Mouse (Mus musculus): ENCODE measurements around the gene Taf1b. TPM values are rescaled to one million over a fixed set of nuclear protein-coding genes. Genes with fewer than 3 reads are reported as not detected.

The Taf1b gene
- polyA plus RNA-seq, 1 experiment from 2014 or later = 17.0 TPM

GRCm38 (mm10) chr12:24584835-24585234 is 86.7 kb downstream of the Taf1b start:
- ATAC-seq = no peak
- H3K27me3 ChIP-seq (replicated peaks) = no peaks in the 10 kb centered on the region
- no peak overlapping the region for H3K4me3 ChIP-seq
- 77% methylated on average over 8 of the region's 8 CpGs for WGBS (ENCODE audit: insufficient replicate concordance)
- H3K4me2 ChIP-seq = no peak overlapping the region
- no peaks in the 10 kb centered on the region for H3K9me3 ChIP-seq (replicated peaks)
- peaks cover 31% of the 10 kb centered on the region for H3K4me1 ChIP-seq
- no peaks in the 10 kb centered on the region for H3K36me3 ChIP-seq
- H3K27ac ChIP-seq = no peak overlapping the region
- no peak overlapping the region for H3K9ac ChIP-seq

DNA sequence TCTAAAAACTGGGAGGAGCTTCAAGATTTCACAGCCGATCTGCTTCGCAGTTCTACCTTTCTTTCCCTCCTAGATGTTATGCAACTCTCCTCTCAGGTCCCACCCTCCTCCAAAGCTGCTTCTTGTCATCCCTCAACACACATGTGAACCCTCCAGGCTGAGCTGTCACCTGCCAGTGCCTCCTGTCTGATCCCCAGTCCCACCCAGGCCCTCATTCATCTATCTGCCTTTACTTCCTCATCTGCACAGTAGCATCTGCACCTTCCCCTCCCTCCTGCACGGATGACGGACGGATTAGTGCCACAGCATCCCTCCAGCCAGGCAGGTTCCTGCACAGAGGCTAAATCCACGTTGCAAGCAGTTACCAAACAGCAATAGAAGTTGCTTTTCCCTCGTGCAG is 88.0 kb downstream of the Taf1b start:
- Histone ChIP-seq H3K4me2 (no peak overlapping the region), H3K36me3 (no peaks in the 10 kb centered on the region), H3K4me1 (peaks cover 20% of the 10 kb centered on the region), H3K27ac (no peak overlapping the region), H3K4me3 (no peak overlapping the region), H3K9ac (no peak overlapping the region), H3K9me3 (replicated peaks) (no peaks in the 10 kb centered on the region), H3K27me3 (replicated peaks) (no peaks in the 10 kb centered on the region)
- WGBS (ENCODE audit: insufficient replicate concordance) = 63% methylated on average over 7 of the region's 7 CpGs
- no peak for ATAC-seq

GRCm38 (mm10) chr12:24590371-24590770 is 92.2 kb downstream of the Taf1b start:
- Histone ChIP-seq H3K9me3 (replicated peaks) (no peaks in the 10 kb centered on the region), H3K4me3 (no peak overlapping the region), H3K27me3 (replicated peaks) (no peaks in the 10 kb centered on the region), H3K4me2 (no peak overlapping the region), H3K27ac (no peak overlapping the region), H3K4me1 (peaks cover 11% of the 10 kb centered on the region), H3K9ac (no peak overlapping the region), H3K36me3 (no peaks in the 10 kb centered on the region)
- ATAC-seq = no peak
- whole genome bisulfite sequencing (ENCODE audit: insufficient replicate concordance) = 82% methylated on average over 7 of the region's 7 CpGs

DNA sequence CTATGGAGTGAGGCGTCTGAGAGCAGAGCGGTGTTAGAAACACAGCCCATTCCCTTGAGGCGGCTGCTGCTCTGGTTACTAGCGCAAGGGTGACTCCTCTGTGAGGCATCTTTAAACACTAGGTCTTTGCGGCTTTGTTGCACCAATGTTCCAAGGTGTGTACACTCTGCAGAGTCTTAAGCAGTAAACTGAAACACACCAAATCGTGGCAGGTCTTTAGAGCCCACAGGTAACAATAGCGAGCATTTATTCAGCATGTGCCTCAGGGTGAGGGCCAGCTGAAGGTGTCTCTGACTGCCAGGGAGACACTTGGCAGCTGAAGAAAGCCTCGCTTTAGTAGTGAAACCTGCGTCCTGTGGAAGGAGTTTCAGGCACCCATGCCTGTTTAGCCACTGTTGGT is 93.9 kb downstream of the Taf1b start:
- no peaks in the 10 kb centered on the region for H3K36me3 ChIP-seq
- 74% methylated on average over 9 of the region's 9 CpGs for WGBS (ENCODE audit: insufficient replicate concordance)

GRCm38 (mm10) chr12:24592956-24593672 is 95.0 kb downstream of the Taf1b start:
- Histone ChIP-seq H3K36me3 (no peaks in the 10 kb centered on the region), H3K4me3 (peak overlapping the region; percentile 42), H3K9me3 (replicated peaks) (no peaks in the 10 kb centered on the region), H3K4me2 (peak overlapping the region; percentile 74), H3K27me3 (replicated peaks) (no peaks in the 10 kb centered on the region), H3K27ac (no peak overlapping the region), H3K4me1 (peaks cover 11% of the 10 kb centered on the region), H3K9ac (peak overlapping the region; percentile 29; the same call in 1 of the 2 replicates)
- ATAC-seq = peak; percentile 65
- WGBS (ENCODE audit: insufficient replicate concordance) = 9% methylated on average over 22 of the region's 22 CpGs

More for the DNA sequence above, 93.9 kb downstream of the Taf1b start:
- Histone ChIP-seq H3K27ac (no peak overlapping the region), H3K9me3 (replicated peaks) (no peaks in the 10 kb centered on the region), H3K4me3 (no peak overlapping the region), H3K4me1 (peaks cover 11% of the 10 kb centered on the region), H3K9ac (no peak overlapping the region), H3K4me2 (no peak overlapping the region), H3K27me3 (replicated peaks) (no peaks in the 10 kb centered on the region)
- ATAC-seq = no peak

- H3K4me2 ChIP-seq = no peak overlapping the region
- WGBS (ENCODE audit: insufficient replicate concordance) = 68% methylated on average over 6 of the region's 6 CpGs
- H3K9ac ChIP-seq = no peak overlapping the region
- H3K4me1 ChIP-seq = peaks cover 11% of the 10 kb centered on the region
- H3K36me3 ChIP-seq = no peaks in the 10 kb centered on the region
- H3K27me3 ChIP-seq (replicated peaks) = no peaks in the 10 kb centered on the region
- H3K27ac ChIP-seq = no peak overlapping the region
- no peaks in the 10 kb centered on the region for H3K9me3 ChIP-seq (replicated peaks)
- no peak overlapping the region for H3K4me3 ChIP-seq
- ATAC-seq = no peak
These were observed 99.2 kb downstream of the Taf1b start for GRCm38 (mm10) chr12:24597376-24597775.

- no peaks in the 10 kb centered on the region for H3K36me3 ChIP-seq
- 70% methylated on average over 8 of the region's 8 CpGs for WGBS (ENCODE audit: insufficient replicate concordance)
- no peak overlapping the region for H3K9ac ChIP-seq
- no peak for ATAC-seq
- no peak overlapping the region for H3K4me2 ChIP-seq
- 0 out of 2 replicates have a peak, but pooled peaks cover 5% of the 10 kb centered on the region for H3K27me3 ChIP-seq (replicated peaks)
- H3K27ac ChIP-seq = no peak overlapping the region
- H3K4me3 ChIP-seq = no peak overlapping the region
- no peaks in the 10 kb centered on the region for H3K9me3 ChIP-seq (replicated peaks)
- H3K4me1 ChIP-seq = no peaks in the 10 kb centered on the region
These were observed 101.3 kb downstream of the Taf1b start for GRCm38 (mm10) chr12:24599366-24599895.

DNA sequence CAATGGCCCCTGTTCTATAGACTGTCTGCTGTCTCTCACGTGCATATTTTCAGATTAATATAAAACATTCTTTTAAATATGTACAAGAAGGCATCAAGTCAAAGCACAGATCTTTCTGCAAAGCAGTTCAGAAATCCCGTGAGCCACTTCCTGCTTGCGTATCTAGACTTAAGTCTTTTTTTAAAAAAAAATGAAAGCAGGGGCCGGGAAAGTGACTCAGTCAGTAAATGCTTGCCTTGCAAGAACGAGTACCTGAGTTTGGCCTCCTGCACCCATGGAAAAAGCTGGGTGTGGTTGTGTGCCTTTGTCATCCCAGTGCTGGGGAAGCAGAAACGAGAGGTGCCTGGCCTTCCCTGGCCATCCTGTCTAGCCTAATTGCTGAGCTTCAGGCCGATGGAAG is 101.9 kb downstream of the Taf1b start:
- no peak overlapping the region for H3K4me2 ChIP-seq
- no peak overlapping the region for H3K27ac ChIP-seq
- H3K36me3 ChIP-seq = no peaks in the 10 kb centered on the region
- 75% methylated on average over 7 of the region's 7 CpGs for WGBS (ENCODE audit: insufficient replicate concordance)
- H3K4me3 ChIP-seq = no peak overlapping the region
- H3K4me1 ChIP-seq = no peaks in the 10 kb centered on the region
- H3K9ac ChIP-seq = no peak overlapping the region
- no peaks in the 10 kb centered on the region for H3K9me3 ChIP-seq (replicated peaks)
- no peak for ATAC-seq
- 0 out of 2 replicates have a peak, but pooled peaks cover 9% of the 10 kb centered on the region for H3K27me3 ChIP-seq (replicated peaks)

- ATAC-seq = peak; percentile 79
- no peak overlapping the region for H3K9ac ChIP-seq
- no peaks in the 10 kb centered on the region for H3K4me1 ChIP-seq
- H3K9me3 ChIP-seq (replicated peaks) = no peaks in the 10 kb centered on the region
- no peak overlapping the region for H3K27ac ChIP-seq
- no peak overlapping the region for H3K4me3 ChIP-seq
- H3K36me3 ChIP-seq = no peaks in the 10 kb centered on the region
- H3K4me2 ChIP-seq = no peak overlapping the region
- WGBS (ENCODE audit: insufficient replicate concordance) = 4% methylated on average over 9 of the region's 9 CpGs
- 0 out of 2 replicates have a peak, but pooled peaks cover 10% of the 10 kb centered on the region for H3K27me3 ChIP-seq (replicated peaks)
These were observed 102.6 kb downstream of the Taf1b start for GRCm38 (mm10) chr12:24600806-24601205.

DNA sequence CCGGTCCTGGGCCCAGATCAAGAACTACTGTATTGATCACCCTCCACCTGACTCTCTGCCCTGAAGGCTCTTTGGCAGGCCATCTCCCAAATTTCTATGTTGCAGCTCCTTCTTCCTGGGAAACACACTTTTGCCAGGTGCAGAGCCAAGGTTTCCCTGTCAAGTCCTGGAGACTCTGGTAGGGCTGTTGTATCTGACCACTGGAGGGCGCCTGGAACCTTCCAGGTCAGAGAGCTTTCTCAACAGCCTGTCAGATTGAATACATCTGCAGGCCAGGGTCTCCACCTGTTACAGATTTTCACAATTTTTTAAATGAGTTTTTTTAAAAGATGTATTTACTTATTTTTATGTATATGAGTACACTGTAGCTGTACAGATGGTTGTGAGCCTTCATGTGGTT is 105.1 kb downstream of the Taf1b start:
- H3K27me3 ChIP-seq (replicated peaks) = 0 out of 2 replicates have a peak, but pooled peaks cover 10% of the 10 kb centered on the region
- H3K4me3 ChIP-seq = no peak overlapping the region
- no peak for ATAC-seq
- 30% methylated on average over 2 of the region's 2 CpGs for WGBS (ENCODE audit: insufficient replicate concordance)
- no peak overlapping the region for H3K27ac ChIP-seq
- H3K4me2 ChIP-seq = no peak overlapping the region
- H3K9ac ChIP-seq = no peak overlapping the region
- H3K9me3 ChIP-seq (replicated peaks) = no peaks in the 10 kb centered on the region
- no peaks in the 10 kb centered on the region for H3K4me1 ChIP-seq
- H3K36me3 ChIP-seq = no peaks in the 10 kb centered on the region

DNA sequence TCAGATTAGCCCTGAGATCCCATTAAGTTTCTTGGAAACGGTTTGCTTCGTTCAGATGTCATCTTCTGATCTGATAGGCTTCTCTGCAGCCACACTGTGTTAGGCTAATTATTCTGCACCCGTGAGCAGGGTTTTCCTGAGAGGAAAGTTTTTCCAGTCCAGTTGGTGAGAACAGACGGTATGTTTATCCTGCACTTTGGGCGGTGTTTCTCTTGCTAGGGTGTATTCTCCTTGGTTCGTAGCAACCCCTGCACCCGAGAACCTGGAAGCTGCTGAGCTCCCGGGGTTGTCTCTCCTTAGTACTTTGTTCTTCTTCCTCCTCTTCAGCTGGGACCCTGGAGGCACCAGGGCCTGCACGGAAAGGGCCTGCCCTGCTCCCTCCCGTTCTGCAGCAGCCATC is 108.0 kb downstream of the Taf1b start:
- no peaks in the 10 kb centered on the region for H3K36me3 ChIP-seq
- H3K27me3 ChIP-seq (replicated peaks) = 0 out of 2 replicates have a peak, but pooled peaks cover 10% of the 10 kb centered on the region
- H3K4me1 ChIP-seq = no peaks in the 10 kb centered on the region
- H3K4me3 ChIP-seq = no peak overlapping the region
- no peak overlapping the region for H3K27ac ChIP-seq
- H3K9me3 ChIP-seq (replicated peaks) = no peaks in the 10 kb centered on the region
- 76% methylated on average over 10 of the region's 10 CpGs for WGBS (ENCODE audit: insufficient replicate concordance)
- no peak for ATAC-seq
- H3K4me2 ChIP-seq = no peak overlapping the region
- H3K9ac ChIP-seq = no peak overlapping the region
